Mouse (Mus musculus) stomach, embryonic 16.5 days (tissue): ENCODE measurements at regions not wholly inside any gene's neighbourhood (a gene's known extent, or its start where the extent isn't known, plus 50 kb on each side); places are given as distances from the start of the nearest gene placed in this dataset.

ENCODE experiments used
- ATAC-seq: fragments of 200-750 bp; cut with Nextera tagmentation; 2 replicates; pipeline ENCODE4 v1.8.0; 2017; ENCODE audit warnings: moderate number of reproducible peaks, moderate TSS enrichment; ENCODE audit not compliant: insufficient read depth, low FRiP score
- H3K27ac ChIP-seq: fragments of 300-500 bp; sonication (generic); 2 replicates; pipeline ENCODE4 v1.5.1; 2014; ENCODE audit warnings: low read length
- H3K27me3 ChIP-seq: fragments of 300-500 bp; sonication (generic); 2 replicates; pipeline ENCODE4 v1.6.1; 2014; ENCODE audit warnings: low read length, control low read depth, mixed read lengths; ENCODE audit not compliant: control insufficient read depth, insufficient read depth
- H3K36me3 ChIP-seq: fragments of 300-500 bp; sonication (generic); 2 replicates; pipeline ENCODE4 v1.6.1; 2014; ENCODE audit warnings: low read length; ENCODE audit not compliant: control insufficient read depth, insufficient read depth
- H3K4me1 ChIP-seq: fragments of 300-500 bp; sonication (generic); 2 replicates; pipeline ENCODE4 v1.6.1; 2014; ENCODE audit warnings: low read length, control low read depth, mixed read lengths; ENCODE audit not compliant: control insufficient read depth, insufficient read depth
- H3K4me2 ChIP-seq: fragments of 300-500 bp; sonication (generic); 2 replicates; pipeline ENCODE4 v1.6.1; 2014; ENCODE audit warnings: low read depth, low read length, mixed read lengths
- H3K4me3 ChIP-seq: fragments of 300-500 bp; sonication (generic); replicated peaks from 2 replicates; pipeline ENCODE4 v1.5.1; 2014; ENCODE audit warnings: mild to moderate bottlenecking, low read length
- H3K9ac ChIP-seq: fragments of 300-500 bp; sonication (generic); 2 replicates; pipeline ENCODE4 v1.6.1; 2014; ENCODE audit warnings: low read length
- H3K9me3 ChIP-seq: fragments of 300-500 bp; sonication (generic); replicated peaks from 2 replicates; pipeline ENCODE4 v1.6.1; 2016; ENCODE audit warnings: low read length, control low read depth; ENCODE audit not compliant: control insufficient read depth
- WGBS: fragments of 180-500 bp; shearing (Covaris S2); extraction: QIAGEN DNeasy Blood & Tissue Kit; methylation state at CpG from one replicate; pipeline ENCODE4 v1.1.7; 2014; 5-methylcytosine and 5-hydroxymethylcytosine counted together

- no peak overlapping the region for H3K4me3 ChIP-seq
- no peak overlapping the region for H3K27ac ChIP-seq
- H3K36me3 ChIP-seq, result no peaks in the 10 kb centered on the region
- no peak for ATAC-seq
- no peaks in the 10 kb centered on the region for H3K27me3 ChIP-seq
- 57% methylated on average over 4 of the region's 4 CpGs for WGBS
- no peaks in the 10 kb centered on the region for H3K4me1 ChIP-seq
- no peak overlapping the region for H3K4me2 ChIP-seq
- H3K9ac ChIP-seq, result no peak overlapping the region
- H3K9me3 ChIP-seq, result no peaks in the 10 kb centered on the region
Observed at GRCm38 (mm10) chr10:99383028-99383427, 120.0 kb downstream of the Dusp6 start.

- H3K27me3 ChIP-seq, result no peaks in the 10 kb centered on the region
- no peak overlapping the region for H3K27ac ChIP-seq
- H3K36me3 ChIP-seq, result no peaks in the 10 kb centered on the region
- no peak overlapping the region for H3K4me2 ChIP-seq
- H3K9ac ChIP-seq, result no peak overlapping the region
- H3K4me1 ChIP-seq, result no peaks in the 10 kb centered on the region
- no peak for ATAC-seq
- WGBS, result 83% methylated on average over 6 of the region's 6 CpGs
- no peak overlapping the region for H3K4me3 ChIP-seq
- no peaks in the 10 kb centered on the region for H3K9me3 ChIP-seq
Observed at GRCm38 (mm10) chr10:99384366-99384765, 121.3 kb downstream of the Dusp6 start.

DNA sequence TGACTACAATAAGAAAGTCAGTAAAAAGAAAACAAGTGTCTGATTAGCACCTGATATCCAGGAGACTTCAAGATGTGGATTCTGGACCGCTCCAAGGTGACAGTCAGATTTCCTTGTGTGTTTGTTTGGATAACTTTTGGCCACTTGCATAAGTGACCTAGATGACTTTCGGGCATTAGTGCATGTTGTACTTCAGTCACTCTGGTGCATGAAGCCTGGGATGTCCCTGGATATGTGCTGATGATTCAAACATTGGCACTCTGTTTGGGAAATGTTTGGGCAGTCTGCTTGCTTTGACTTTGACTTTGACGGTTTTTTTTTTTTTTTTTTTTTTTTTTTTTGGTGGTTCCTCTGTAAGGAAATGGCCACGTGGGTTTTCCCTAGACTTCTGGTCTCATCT is 121.8 kb downstream of the Dusp6 start:
- no peak for ATAC-seq

GRCm38 (mm10) chr10:99385854-99386253 is 122.8 kb downstream of the Dusp6 start:
- no peak overlapping the region for H3K4me2 ChIP-seq
- WGBS, result 78% methylated on average over 6 of the region's 6 CpGs
- no peak overlapping the region for H3K9ac ChIP-seq
- no peaks in the 10 kb centered on the region for H3K9me3 ChIP-seq
- ATAC-seq, result no peak
- no peak overlapping the region for H3K27ac ChIP-seq
- no peaks in the 10 kb centered on the region for H3K4me1 ChIP-seq
- no peaks in the 10 kb centered on the region for H3K36me3 ChIP-seq
- H3K27me3 ChIP-seq, result no peaks in the 10 kb centered on the region
- H3K4me3 ChIP-seq, result no peak overlapping the region

More for the DNA sequence above, 121.8 kb downstream of the Dusp6 start:
- H3K4me3 ChIP-seq, result no peak overlapping the region
- H3K36me3 ChIP-seq, result no peaks in the 10 kb centered on the region
- H3K9ac ChIP-seq, result no peak overlapping the region
- H3K4me2 ChIP-seq, result no peak overlapping the region
- H3K9me3 ChIP-seq, result no peaks in the 10 kb centered on the region
- no peaks in the 10 kb centered on the region for H3K27me3 ChIP-seq
- 62% methylated on average over 4 of the region's 4 CpGs for WGBS
- H3K27ac ChIP-seq, result no peak overlapping the region
- no peaks in the 10 kb centered on the region for H3K4me1 ChIP-seq

- Histone ChIP-seq H3K36me3 (no peaks in the 10 kb centered on the region), H3K4me3 (no peak overlapping the region), H3K27ac (no peak overlapping the region), H3K27me3 (no peaks in the 10 kb centered on the region), H3K9ac (no peak overlapping the region), H3K9me3 (no peaks in the 10 kb centered on the region), H3K4me1 (no peaks in the 10 kb centered on the region), H3K4me2 (no peak overlapping the region)
- WGBS, result 84% methylated on average over 7 of the region's 7 CpGs
- ATAC-seq, result no peak
Observed at GRCm38 (mm10) chr10:99388526-99388925, 125.5 kb downstream of the Dusp6 start.

DNA sequence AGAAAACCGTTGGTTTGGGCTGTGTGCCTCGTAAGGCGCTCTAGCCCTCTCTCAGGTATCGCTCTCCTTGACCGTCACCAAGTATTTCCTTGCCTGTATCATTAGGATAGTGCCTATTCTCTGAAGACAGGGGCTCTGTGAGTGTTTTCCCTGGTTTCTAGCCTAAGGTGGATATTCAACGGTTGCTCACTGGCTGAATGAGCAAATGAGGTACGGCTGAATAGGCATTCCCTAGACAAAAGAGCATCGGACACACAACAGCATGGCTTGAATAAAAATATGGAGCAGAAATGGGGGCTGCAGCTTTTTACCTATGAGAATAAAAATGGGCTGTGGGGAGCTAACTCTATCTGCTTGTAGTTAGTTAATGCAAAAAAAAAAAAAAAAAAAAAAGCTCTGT is 126.0 kb downstream of the Dusp6 start:
- Histone ChIP-seq H3K9me3 (no peaks in the 10 kb centered on the region), H3K36me3 (no peaks in the 10 kb centered on the region), H3K27me3 (no peaks in the 10 kb centered on the region), H3K9ac (no peak overlapping the region), H3K4me3 (no peak overlapping the region), H3K27ac (no peak overlapping the region), H3K4me2 (no peak overlapping the region), H3K4me1 (no peaks in the 10 kb centered on the region)
- 92% methylated on average over 8 of the region's 8 CpGs for WGBS
- ATAC-seq, result no peak

GRCm38 (mm10) chr10:99390609-99391183 is 127.7 kb downstream of the Dusp6 start:
- Histone ChIP-seq H3K27ac (no peak overlapping the region), H3K36me3 (no peaks in the 10 kb centered on the region), H3K4me2 (no peak overlapping the region), H3K4me1 (no peaks in the 10 kb centered on the region), H3K9ac (no peak overlapping the region), H3K27me3 (no peaks in the 10 kb centered on the region), H3K4me3 (no peak overlapping the region), H3K9me3 (no peaks in the 10 kb centered on the region)
- WGBS, result 50% methylated on average over 7 of the region's 7 CpGs
- no peak for ATAC-seq

DNA sequence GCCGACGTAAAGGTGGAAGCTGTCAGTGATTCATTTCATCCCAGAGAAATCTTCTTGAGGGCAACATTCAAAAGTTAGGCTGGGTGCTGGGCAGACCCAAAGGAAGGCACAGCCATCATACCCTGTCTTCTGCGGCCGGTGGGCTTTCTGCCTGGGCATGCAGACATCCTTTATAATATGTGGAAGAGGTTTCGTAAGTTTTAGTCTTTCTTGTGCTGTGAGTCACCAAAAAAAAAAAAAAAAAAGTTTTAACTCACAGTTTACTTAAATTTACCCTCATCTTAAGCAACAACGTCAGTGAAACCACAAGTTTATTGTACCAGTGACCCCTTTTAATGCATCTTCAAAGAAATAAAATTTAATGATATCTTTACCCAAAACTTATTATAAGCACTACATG is 128.7 kb downstream of the Dusp6 start:
- Histone ChIP-seq H3K9me3 (no peaks in the 10 kb centered on the region), H3K27me3 (no peaks in the 10 kb centered on the region), H3K4me2 (no peak overlapping the region), H3K36me3 (no peaks in the 10 kb centered on the region), H3K9ac (no peak overlapping the region), H3K4me1 (no peaks in the 10 kb centered on the region), H3K4me3 (no peak overlapping the region), H3K27ac (no peak overlapping the region)
- 63% methylated on average over 6 of the region's 6 CpGs for WGBS
- no peak for ATAC-seq

DNA sequence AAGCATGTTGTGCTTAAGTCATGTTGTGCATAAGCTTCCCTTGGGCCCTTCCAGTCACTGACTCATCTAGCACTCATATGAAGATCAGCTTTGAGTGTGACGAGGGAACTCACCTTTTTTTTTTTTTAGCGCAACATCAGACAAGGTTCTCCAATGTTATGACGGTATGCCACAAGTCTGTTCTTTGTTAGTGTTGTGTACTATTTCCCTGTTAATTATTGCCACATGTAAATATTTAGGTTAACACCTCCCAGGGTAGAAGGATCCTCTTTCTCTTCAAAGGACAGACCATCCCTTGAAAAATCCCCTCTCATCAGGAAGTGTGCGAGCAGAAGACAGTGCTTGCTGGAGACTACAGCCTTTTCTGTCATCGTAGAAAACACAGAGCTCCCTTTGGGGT is 129.9 kb downstream of the Dusp6 start:
- ATAC-seq, result no peak
- Histone ChIP-seq H3K9ac (no peak overlapping the region), H3K36me3 (no peaks in the 10 kb centered on the region), H3K27ac (no peak overlapping the region), H3K4me1 (no peaks in the 10 kb centered on the region), H3K4me3 (no peak overlapping the region), H3K9me3 (no peaks in the 10 kb centered on the region), H3K27me3 (no peaks in the 10 kb centered on the region), H3K4me2 (no peak overlapping the region)
- 69% methylated on average over 5 of the region's 5 CpGs for WGBS

DNA sequence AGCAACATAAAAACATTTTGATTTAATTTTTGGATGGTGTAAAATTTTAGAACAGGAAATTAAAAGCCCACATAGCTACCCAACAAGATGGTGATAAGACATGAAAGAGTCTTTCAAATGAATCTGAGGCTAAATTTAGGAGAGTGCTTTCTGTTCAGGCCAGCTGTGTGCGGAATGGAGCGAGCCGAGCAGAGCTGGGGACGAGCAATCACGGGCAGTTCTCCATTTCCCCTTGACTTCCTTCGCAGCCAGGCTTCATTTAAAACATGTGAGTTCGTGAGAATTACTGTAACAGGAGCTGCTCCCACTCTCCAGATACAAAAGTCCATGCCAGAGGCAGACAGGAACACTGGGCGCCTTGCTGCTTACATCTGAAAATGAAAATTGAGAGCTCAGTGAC is 130.5 kb downstream of the Dusp6 start:
- no peaks in the 10 kb centered on the region for H3K36me3 ChIP-seq
- no peaks in the 10 kb centered on the region for H3K9me3 ChIP-seq
- no peak overlapping the region for H3K9ac ChIP-seq
- no peak for ATAC-seq
- H3K27me3 ChIP-seq, result no peaks in the 10 kb centered on the region
- no peak overlapping the region for H3K4me3 ChIP-seq
- no peak overlapping the region for H3K27ac ChIP-seq
- H3K4me2 ChIP-seq, result no peak overlapping the region
- 55% methylated on average over 8 of the region's 8 CpGs for WGBS
- no peaks in the 10 kb centered on the region for H3K4me1 ChIP-seq
